Mouse (Mus musculus) hindlimb bud, embryonic 11.5 days (tissue): ENCODE results near the gene AL607142.1.

Experiments
- DNase-seq: peaks from one replicate; pipeline ENCODE4 v3.0.0-alpha.2; 2012; ENCODE audit warnings: low read depth, low spot score; ENCODE audit errors: extremely low spot score

Gene AL607142.1

DNA sequence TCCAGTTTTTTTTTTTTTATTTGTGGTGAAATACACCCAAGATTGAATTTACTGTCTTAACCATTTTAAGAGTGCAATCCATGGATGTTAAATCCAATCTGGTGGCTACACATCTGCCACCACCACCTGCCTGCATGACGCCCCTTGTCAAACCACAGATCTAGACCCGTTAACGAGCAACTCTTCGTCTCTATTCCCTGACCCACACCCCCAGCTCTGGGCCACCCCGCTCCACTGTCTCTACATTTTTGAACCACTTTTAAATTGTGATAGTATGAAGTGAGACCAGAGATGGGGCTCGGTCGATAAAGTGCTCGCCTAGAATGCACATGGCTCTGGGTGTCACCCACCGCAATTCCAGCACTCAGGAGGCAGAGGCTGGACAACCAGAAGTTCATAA lies 8.3 kb upstream of the AL607142.1 start:
- no peak for DNase-seq

DNA sequence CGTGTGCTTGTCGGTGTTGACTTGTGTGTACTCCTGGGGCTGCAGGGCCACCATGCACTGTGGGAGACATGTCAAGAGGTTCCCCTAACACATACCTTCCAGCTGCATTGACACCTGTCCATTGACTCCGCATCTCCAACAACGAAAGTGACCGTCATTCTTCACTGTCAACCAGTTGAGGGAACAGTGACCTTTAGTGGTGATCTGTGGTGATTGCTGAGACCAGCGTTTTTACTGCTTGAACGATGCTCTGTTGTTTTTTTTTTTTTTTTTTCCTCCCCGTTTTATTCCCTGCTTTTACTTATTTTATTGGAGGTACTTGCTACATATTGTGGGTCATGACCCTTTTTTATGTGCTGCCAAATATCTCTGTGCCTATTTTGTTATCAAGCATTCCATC lies 7.3 kb upstream of the AL607142.1 start:
- no peak for DNase-seq

DNA sequence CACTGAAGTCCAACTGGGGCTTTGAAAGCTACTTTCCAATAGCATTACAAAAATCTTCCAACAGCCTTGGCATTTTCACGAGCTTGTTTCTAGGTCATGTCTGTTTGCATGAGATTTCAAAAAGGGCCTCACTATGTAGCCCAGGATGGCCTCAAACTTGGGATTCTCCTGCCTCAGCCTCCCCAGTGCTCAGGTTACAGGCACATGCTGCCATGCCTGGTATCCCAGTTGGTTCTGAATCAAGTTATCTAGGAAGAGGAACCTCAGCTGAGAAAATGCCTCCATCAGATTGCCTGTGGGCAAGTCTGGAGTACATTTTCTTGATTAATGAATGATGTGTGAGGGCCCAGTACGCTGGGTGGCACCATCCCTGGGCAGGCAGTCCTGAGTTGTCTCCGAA lies 6.6 kb upstream of the AL607142.1 start:
- no peak for DNase-seq

DNA sequence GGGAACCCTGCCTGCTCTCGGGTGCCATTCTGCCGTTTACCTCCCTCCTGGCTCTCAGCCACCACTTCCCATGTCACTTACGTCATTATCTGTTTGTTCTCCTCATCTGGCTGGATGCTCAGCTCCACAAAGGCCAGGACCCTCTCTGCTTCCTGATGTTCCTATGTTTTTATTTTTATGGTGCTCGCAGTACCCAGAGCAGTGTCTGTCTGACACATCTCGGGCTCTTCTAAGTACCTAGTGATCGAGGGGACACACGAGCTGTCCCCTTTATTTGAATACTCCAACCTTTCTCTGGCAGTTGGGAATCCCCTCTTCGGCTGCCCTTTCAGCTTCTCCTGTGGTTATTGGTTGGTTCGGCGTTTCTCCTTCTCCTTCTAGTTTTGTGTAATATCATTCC lies 6.0 kb upstream of the AL607142.1 start:
- DNase-seq: no peak

DNA sequence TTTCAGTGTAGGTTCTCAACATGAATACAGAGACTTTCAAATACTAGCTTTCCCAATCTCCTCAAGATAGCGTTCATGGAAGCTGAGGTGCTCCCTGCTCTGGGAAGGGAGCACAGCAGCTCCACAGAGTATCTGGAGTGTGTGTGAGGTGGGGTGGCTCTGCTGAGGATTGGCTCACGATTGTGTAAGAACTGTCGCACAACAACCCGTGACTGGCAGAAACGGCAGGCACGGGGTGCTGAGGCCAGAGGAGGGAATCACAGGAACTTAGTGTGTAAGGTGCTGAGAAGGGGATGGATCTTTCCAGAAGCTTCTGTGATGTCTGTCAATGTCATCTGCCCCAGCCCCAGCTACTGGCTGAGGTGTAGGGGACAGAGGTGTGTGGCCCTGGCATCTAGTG lies 3.1 kb upstream of the AL607142.1 start:
- DNase-seq: no peak

DNA sequence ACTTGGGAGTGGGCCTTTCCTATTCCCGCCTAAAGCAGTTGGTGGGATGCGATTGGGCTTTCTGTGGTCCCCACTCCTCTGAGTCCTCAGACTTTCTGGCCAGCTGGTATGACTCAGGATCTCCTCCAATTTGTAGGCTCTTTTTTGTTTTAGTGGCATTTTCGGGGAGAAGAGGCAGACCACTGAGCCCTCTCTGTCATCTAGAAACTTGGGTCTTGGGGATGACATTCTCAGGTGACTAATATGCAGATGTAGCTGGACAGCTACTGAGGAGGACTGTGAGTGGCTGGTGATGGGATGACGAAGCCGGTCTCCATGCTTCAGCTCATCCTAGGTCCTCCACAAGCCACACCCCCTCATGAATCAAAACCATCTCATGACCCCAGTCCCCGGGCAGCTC lies 2.6 kb upstream of the AL607142.1 start:
- DNase-seq: no peak

DNA sequence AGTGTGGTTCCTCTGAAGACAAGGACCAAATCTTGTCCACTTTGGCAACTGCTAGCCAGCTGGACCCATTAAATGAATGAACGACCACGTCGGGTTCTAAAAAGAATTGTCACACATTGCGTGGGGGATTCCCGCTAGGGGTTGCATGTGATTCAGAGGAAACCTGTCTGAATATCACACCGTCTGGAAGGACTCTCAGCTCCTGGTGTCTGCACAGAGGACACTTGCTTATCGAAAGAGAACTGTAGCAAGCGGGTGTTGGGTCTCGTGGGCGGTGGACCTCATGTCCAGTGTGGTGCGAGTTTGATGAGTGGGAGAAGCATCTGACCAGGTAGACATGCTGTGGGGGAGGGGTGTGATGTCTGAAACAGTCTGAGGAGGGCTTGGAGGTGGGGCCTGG lies 2.0 kb upstream of the AL607142.1 start:
- no peak for DNase-seq

DNA sequence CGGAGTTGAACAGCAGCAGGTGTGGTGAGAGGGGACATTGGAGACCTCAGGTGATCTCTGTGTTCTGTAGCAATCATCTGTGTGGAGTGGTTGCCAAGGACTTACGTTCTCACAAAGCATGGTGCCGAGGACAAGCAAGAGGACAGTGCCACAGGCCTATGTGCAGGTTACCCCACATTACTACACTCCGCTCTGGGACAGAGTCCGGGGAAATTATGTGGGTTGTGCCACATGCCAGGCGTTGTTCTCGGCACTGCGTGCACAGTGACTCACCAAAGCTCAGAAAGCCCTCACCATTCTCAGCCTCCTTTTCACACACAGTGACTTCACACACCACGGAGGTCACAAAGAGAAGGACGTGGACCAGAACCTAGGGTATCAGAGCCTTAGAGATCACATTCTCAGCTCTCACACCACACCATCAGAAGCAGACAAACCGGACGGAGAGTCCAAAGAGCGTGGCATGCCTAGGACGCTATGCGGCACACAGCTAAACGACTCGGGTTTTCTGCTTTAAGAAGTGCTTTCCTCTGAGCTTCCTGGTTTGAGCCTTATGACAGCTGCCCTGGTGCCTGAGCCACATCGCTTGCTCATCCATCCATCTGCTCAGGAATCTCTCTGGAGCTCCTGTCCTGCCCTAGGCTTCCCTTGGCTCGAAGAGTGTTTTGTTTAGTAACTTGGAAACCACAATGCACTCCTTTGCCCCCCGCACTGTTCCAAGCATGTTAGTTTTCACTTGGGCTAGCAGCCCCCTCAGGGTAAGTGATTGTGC lies 1.3 kb upstream of the AL607142.1 start:
- DNase-seq: no peak

DNA sequence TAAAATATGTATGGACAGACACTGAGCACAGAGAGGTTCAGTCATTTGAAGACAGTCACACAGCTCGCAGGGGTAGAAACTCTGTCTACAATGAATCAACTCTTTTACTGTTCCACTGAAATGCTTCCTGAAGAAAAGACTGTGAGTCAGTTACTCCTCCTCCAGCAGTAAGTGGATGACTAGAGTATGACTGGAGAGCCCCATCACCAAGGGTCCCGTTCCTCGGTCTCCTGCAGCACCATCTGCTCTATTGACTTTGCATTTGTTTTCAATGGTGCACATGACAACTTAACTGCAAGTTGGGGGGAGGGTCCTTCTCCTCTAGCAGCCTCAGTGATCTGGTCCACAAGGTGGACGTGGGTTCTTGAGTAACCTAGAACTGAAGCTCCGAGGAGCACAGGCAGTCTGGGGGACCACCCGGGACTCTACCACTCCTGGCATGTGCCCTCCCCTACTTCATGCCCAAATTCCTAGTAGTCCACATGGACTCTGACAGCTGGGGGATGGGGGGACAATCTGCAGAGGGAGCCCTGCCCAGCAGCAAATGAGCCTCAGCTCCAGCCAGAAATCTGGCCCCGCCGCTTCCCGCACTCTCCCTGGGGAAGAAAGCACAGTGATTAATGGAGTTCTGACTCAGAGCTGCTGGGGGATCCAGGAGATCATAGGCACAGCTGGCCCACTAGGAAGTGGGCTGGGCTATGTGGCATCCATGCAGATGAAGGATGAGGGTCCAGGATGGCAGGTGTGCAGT lies 2.2 kb downstream of the AL607142.1 start:
- DNase-seq: no peak

DNA sequence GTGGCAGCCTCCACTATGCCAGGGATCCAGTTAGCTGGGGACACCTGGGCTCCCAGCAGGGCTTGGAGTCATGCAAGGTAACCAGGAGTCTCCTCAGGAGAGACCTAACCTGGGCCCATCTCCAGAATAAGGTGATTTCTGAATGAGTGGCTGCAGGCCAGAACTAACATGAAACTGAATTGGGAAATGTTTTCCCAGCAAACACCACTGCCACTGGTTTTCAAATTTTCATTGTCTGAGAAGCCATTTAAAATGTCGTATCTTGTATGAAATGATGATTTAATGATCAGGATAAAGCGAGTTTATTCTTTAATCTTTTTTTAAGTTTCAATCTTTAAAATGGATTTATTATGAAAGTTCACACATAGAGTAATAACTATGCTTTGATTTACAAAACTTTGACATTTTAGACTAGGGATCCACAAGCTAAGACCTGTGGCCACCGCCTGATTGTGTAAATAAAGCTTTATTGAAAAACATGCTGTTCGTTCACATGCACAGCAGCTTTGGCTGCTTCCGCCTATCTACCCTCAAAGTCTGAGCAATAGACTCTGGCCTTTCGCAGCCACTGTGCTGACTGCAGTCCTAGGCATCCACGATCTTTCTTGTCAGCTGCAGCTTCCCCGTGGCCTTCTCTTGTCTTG lies 2.9 kb downstream of the AL607142.1 start:
- DNase-seq: no peak

DNA sequence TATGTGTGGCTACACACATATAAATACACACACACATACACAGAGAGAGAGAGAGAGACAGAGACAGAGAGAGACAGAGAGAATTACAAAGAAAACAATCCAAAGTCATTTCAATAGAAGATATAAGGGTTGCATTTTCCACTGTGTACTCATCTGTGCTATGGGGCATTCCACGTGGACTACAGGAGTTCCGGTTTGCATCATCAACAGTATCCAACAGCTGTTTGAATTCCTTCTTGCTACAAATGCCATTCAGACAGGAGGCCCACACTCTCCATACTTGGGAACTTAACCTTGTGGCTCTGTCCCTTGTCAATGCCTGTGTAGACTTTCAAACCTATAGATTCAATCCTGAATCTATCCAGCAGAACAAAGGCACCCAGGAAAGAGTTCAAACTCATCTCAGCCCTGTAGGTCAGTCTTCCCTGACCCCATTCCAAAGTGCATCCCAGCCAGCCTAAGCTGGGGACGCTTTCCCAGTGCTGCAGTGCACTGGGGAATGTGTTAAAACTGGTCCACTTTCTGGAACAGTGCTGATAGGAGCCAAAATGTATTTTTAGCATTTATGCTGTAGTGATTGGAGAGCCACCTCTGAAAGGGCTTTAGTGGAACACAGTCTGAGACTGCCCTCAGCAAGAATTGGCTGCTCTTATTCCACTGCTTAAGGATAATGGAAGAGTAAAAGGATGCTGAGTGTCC lies 4.2 kb downstream of the AL607142.1 start:
- DNase-seq: no peak

DNA sequence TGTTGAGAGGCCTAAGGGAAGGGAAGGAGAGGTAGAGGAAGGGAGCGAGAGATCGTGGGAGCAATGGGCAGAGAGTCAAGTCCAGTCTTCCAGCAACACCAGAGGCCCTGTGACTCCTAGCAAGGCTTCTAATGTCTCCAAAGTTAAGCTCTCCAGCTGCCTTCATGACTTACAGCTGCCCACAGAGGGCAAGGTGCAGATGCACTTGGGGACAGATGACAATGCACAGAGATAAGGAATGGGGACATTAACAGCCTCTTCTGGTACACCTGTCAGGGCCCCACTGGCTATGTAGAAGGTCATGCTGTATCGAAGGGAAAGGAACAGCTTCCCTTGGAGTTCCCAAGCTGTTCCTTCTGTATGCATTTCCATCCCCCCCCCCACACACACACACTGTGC lies 4.8 kb downstream of the AL607142.1 start:
- DNase-seq: no peak

DNA sequence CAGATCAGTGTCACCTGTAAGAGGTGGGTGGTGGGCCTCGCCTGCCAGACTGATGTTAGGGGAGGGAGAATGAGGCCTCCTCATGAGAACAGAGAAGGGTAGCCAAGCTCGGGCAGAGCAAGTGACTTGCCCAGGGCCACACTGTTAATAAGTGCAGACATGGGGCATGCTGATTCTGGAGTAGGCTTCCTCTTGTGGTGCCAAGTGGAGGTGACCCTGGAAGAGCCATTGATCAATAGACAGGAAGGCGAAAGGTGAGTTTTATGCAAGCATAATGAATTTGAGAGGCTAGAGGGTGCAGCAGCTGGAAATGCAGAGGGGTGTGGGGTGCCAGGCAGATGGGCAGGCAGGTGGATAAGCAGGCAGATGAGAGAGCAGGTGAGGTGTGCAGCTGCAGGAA lies 6.6 kb downstream of the AL607142.1 start:
- no peak for DNase-seq

DNA sequence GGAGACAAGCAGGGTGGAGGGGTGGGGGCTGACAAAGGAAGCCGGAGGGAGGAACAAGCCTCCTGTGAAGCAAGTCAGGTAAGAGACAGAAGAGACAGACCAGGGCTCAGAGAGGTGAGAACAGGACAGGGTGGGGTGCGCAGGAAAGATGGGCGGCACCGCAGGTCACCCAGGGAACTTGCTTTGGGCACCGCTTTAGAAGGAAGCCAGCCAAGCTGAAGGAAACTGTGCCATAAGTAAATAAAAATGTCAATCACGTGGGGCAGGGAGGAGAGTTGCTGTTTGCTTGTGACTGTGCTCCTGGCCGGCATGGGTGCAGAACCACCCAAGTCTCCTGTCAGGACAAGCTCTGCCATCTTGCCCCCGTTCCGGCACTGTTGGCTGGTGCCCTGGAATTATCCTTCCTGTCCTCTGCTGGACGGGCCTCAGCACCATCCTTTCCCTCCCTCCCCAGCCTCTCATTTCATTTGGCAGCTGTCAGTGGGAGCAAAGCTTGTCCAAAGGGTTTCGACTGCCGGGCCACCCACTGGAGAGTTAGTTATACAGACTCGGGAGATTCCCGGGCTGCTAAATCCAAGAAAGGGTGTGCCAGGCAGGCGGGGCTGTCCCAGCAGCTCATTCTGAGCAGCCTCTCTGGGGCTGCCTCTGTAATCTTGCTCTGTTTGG lies 7.2 kb downstream of the AL607142.1 start:
- DNase-seq: no peak

DNA sequence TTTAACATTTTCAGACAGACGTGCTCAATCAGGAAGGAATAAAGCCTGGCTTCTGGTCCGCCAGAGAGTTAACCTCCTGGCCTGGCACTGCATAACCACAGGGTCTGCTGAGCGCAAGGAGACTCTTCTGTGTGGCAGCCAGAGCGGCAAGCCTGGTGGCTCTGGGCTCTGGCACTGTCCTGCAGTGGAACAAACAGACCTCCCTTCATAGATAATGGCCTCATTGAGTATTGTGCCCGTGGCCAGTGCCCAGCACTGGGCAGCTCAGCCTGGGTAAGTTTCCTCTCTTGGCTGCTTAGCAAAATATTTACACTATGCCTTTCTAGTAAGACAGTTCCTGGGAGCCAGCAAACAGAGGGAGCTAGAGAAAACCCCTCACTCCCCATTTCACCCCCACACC lies 9.3 kb downstream of the AL607142.1 start:
- DNase-seq: no peak

DNA sequence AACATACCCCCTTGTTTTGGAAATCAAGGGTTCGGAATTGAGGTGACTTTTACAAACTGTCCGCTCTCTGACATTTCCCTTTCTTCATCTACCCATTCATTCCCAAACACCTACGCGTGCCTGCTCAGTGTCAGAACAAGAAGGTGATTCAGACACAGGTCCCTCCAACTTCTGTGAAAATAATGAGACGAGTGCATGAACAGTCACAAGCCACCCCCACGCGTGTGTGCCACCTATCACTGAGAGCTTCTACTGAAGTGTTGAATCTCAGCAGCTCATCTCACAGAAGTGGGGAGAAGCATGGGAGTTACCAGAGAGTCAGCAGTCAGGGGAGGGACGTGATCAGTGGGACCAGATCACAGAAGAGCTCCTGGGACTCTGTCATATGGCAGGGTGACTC lies 12.5 kb downstream of the AL607142.1 start:
- DNase-seq: no peak

DNA sequence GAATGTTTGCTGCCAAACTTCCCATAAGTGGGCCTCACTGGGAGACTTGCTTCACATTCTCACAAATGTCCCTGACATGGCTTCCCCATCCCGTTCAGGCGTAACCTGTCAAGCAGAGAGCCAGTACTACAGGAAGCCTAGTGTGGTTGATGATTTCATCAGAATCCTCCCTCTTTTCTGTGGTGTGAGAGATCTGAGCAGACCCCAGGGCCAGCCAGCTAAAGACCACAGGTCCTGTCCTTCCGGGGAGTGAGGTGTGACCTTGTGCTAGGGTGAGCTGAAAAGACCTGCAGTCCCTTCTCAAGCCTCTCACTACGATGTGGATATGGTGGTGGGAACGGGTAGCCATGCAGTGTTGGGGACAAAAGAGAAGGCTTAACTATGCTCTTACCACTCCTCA lies 17.7 kb downstream of the AL607142.1 start:
- no peak for DNase-seq

DNA sequence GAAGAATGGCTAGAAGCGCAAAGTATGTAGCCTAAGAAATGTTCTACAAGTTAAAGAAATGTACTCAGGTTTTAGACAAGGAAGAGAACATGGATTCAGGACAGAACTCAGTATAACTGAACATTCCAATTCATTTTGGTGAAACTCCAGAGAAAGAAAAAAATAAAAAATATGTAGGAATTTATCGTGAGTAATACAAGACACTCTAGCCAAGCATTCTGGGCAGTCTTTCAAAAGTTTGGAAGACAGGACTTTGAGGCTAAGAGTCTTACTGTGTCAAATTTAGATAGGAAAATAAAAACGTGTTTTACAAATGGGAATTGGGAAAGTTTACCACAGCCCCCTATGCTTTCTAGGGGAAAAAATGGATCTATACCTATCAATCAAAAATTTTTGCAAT lies 18.9 kb downstream of the AL607142.1 start:
- no peak for DNase-seq

DNA sequence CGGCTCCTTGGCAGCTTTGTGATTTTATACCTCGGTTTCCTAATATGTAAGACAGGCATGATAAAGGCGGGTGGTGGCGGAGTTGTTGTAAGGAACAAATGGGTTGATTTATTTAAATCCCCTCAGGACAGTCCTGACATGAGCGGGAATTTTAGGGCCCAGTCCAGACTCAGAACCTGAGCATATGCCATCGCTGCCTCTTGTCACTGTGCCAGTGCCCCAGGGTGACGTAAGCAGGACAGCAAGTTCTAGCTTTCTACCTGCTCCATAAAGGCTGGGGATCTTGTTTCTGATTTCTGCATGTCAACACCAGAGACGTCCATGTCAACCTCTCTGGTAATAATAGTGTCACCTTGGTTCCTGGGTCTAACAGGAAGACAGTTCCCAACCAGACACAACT lies 24.7 kb downstream of the AL607142.1 start:
- no peak for DNase-seq

DNA sequence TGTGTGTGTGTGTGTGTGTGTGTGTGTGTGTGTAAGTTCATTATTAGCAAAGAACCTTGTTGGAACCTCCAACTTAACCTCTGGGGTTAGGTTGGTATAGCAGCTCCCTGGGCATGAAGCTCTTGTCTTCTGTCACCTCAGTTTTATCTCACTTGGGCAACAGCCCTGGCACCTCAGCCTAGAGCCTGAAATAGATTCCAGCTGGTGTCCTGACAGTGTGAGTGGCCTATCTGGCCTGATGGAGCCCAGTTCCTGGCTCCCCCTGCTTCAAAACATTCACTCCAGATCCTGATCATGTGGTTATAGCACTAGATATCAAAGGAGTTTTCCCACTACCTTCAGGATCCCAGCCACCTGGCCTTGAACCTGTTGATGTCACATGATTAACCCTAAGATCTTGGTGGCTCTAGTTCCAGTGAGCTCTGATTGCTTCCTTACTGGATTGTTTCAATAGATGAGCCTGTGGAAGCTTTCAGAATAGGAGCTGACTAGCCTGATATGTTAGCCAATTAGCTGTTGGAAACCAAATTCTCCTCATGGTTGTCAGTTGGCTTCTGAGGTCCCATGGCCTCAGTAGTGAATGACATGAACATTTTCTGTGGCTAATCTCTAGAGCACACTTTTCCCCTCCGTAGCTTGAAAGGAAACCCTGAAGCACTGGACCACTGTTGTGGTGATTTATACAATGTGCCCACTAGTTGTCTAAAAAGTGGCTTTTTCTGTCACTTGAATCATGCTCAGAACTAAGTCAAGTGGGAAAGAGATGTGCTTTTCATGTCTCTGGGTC lies 27.4 kb downstream of the AL607142.1 start:
- no peak for DNase-seq
